Mouse (Mus musculus) hindbrain, embryonic 14.5 days (tissue): Measurements from ENCODE around the gene 2200002D01Rik. TPM values are rescaled to one million over a fixed set of nuclear protein-coding genes. Genes with fewer than 3 reads are reported as not detected.

Experiments used
- ATAC-seq: fragments of 200-750 bp; cut with Nextera tagmentation; 2 replicates; pipeline ENCODE4 v1.8.0; 2017; ENCODE audit warnings: moderate number of reproducible peaks, mild to moderate bottlenecking, moderate TSS enrichment, moderate library complexity; ENCODE audit not compliant: low FRiP score
- DNase-seq: peaks from one replicate; pipeline ENCODE4 v3.0.0-alpha.2; 2015; ENCODE audit warnings: low spot score
- H3K27ac ChIP-seq: fragments of 300-500 bp; sonication (generic); 2 replicates; pipeline ENCODE4 v1.5.1; 2014; ENCODE audit warnings: mild to moderate bottlenecking, moderate library complexity
- H3K27me3 ChIP-seq: fragments of 300-500 bp; sonication (generic); 2 replicates; pipeline ENCODE4 v1.6.1; 2014; ENCODE audit warnings: mild to moderate bottlenecking, low read length, mixed read lengths; ENCODE audit not compliant: control insufficient read depth, insufficient read depth
- H3K36me3 ChIP-seq: fragments of 300-500 bp; sonication (generic); replicated peaks from 2 replicates; pipeline ENCODE4 v1.6.1; 2014; ENCODE audit not compliant: control insufficient read depth, insufficient read depth
- H3K4me1 ChIP-seq: fragments of 300-500 bp; sonication (generic); replicated peaks from 2 replicates; pipeline ENCODE4 v1.6.1; 2014; ENCODE audit warnings: antibody characterized with exemption, low read length, mixed read lengths; ENCODE audit not compliant: control insufficient read depth, insufficient read depth
- H3K4me2 ChIP-seq: fragments of 300-500 bp; sonication (generic); replicated peaks from 2 replicates; pipeline ENCODE4 v1.6.1; 2014; ENCODE audit warnings: mild to moderate bottlenecking, moderate library complexity
- H3K4me3 ChIP-seq: fragments of 300-500 bp; sonication (generic); replicated peaks from 2 replicates; pipeline ENCODE4 v1.5.1; 2014; ENCODE audit warnings: mild to moderate bottlenecking, low read length
- H3K9ac ChIP-seq: fragments of 300-500 bp; sonication (generic); 2 replicates; pipeline ENCODE4 v1.6.1; 2014
- H3K9me3 ChIP-seq: fragments of 300-500 bp; sonication (generic); 2 replicates; pipeline ENCODE4 v1.6.1; 2016; ENCODE audit warnings: low read length; ENCODE audit not compliant: control insufficient read depth
- WGBS: fragments of 180-500 bp; shearing (Covaris S2); extraction: QIAGEN DNeasy Blood & Tissue Kit; methylation state at CpG from one replicate; pipeline ENCODE4 v1.1.7; 2014; 5-methylcytosine and 5-hydroxymethylcytosine counted together
- polyA plus RNA-seq: library from polyadenylated mRNA; unstranded; fragments of >200 nt; fragmentation: Nextera tagmentation; extraction: Ambion mirVana; gene quantifications from 2 replicates; pipeline ENCODE4 v1.2.1, GENCODE M21; 2014

Gene 2200002D01Rik
- polyA plus RNA-seq, 1 experiment from 2014 or later: 0.67 TPM

DNA sequence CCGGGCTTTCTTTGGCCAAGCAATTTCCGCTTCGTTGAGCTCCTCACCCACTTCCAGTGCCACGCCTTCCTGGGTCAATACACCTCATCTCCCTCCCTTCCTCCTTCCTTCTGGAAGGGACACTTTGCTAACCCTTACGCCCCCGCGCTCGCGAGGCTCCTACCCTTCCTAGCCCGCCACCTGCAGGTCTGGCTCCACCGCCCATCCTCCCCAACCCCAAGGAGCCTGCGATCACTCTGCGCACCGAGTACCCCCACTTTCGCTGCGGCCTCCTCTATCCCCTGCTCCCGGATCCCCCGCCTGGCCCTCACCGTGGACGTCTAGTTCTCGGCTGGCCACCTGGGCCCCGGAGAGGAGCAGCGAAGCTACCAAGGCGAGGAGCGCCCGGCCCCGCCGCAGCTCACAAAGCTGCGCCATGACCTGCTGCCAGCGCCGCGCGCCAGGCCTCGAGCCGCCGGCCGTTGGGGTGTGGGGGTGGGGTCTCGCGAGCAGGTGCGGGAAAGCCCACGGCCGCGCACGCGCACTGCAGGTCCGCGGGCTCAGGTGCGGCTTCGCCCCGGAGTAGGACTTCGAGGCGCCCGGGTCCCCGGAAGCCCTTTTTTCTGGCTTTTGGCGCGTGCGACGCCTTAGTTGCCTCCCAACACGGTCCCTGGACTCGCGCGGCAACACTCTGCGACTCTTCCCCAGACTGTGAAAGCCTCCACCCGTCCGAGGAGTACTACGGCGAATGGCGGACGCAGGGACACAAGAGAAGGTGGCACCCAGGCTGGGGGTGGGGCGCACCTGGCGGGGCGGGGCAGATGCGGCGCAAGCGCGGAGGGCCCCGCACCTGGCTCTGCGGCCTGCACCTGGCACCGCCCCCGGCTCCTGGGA, 33.2 kb upstream of the 2200002D01Rik start, which contains the start of gene Spint2:
TSS of gene Spint2 (minus strand) at position 712 of the 873 bp plus-strand sequence.
- H3K36me3 ChIP-seq: no peaks in the 10 kb centered on the region
- ATAC-seq: peak; percentile 81
- peaks cover 13% of the 10 kb centered on the region for H3K4me1 ChIP-seq
- no peaks in the 10 kb centered on the region for H3K9me3 ChIP-seq
- no peak within 1 kb of the TSS for H3K27ac ChIP-seq
- H3K9ac ChIP-seq: peak within 1 kb of the TSS; percentile 56
- H3K27me3 ChIP-seq: peaks cover 33% of the 10 kb centered on the region
- DNase-seq: peak; percentile 60
- WGBS: under 1% methylated on average over 79 of the region's 80 CpGs
- H3K4me3 ChIP-seq: peak within 1 kb of the TSS; percentile 44
- H3K4me2 ChIP-seq: peak within 1 kb of the TSS; percentile 94

DNA sequence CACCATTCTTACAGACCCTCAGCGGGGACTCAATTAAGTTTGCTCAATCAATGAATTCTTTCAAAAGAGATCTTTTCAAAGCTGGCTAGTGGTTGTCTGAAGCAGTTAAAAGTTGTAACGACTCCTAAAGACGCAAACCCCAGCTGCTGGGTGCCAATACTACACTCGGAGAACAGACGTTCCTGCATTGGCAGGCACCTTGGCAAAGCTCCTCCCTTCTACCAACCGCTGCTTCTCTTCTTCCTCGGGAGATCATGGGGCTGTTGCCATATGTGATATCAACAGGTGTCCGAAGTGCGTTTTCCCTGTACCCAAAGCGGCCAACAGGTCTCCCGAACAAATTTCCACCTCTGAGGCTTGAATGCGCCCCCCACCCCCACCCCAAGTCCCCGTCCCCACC, 32.5 kb upstream of the 2200002D01Rik start:
- no peak for DNase-seq
- no peak for ATAC-seq
- peak overlapping the region; percentile 56 for H3K9ac ChIP-seq

GRCm38 (mm10) chr7:29279924-29280323, 31.7 kb upstream of the 2200002D01Rik start:
- ATAC-seq: no peak
- Histone ChIP-seq H3K4me3 (no peak overlapping the region), H3K36me3 (no peaks in the 10 kb centered on the region), H3K9me3 (no peaks in the 10 kb centered on the region), H3K27ac (no peak overlapping the region), H3K4me1 (peaks cover 13% of the 10 kb centered on the region), H3K9ac (no peak overlapping the region), H3K27me3 (peaks cover 33% of the 10 kb centered on the region), H3K4me2 (0 out of 2 replicates have a peak overlapping the region, but pooled peaks have one; percentile 94)
- DNase-seq: no peak
- WGBS: 90% methylated on average over 8 of the region's 8 CpGs

More for the DNA sequence above, 32.5 kb upstream of the 2200002D01Rik start:
- no peaks in the 10 kb centered on the region for H3K9me3 ChIP-seq
- peaks cover 33% of the 10 kb centered on the region for H3K27me3 ChIP-seq
- peaks cover 13% of the 10 kb centered on the region for H3K4me1 ChIP-seq
- H3K4me2 ChIP-seq: peak overlapping the region; percentile 94
- H3K27ac ChIP-seq: no peak overlapping the region
- H3K36me3 ChIP-seq: no peaks in the 10 kb centered on the region
- peak overlapping the region; percentile 44 for H3K4me3 ChIP-seq
- 12% methylated on average over 13 of the region's 13 CpGs for WGBS

DNA sequence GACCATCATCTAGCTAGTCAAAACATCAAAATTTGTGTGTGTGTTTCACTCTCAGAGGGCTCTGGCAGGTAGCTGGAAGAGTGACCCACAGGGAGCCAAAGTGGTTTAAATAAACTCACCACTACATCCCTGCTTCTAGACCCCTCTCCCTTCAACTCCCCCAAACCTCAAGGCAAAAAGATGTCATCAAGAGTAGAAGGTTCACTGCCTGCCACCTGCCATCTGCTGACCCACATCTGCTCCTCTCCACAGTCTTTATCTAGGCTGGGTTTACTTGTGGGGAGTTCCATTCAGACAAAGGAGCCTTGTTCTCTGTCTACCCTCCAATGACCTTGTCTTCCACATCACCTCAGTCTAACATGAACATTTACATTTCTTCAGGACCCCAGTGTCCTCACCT, 31.0 kb upstream of the 2200002D01Rik start:
- no peaks in the 10 kb centered on the region for H3K36me3 ChIP-seq
- no peak for ATAC-seq
- no peak overlapping the region for H3K9ac ChIP-seq
- H3K4me1 ChIP-seq: peaks cover 13% of the 10 kb centered on the region
- no peak overlapping the region for H3K4me3 ChIP-seq
- H3K9me3 ChIP-seq: no peaks in the 10 kb centered on the region
- H3K4me2 ChIP-seq: no peak overlapping the region
- H3K27ac ChIP-seq: no peak overlapping the region
- peaks cover 33% of the 10 kb centered on the region for H3K27me3 ChIP-seq
- no peak for DNase-seq

DNA sequence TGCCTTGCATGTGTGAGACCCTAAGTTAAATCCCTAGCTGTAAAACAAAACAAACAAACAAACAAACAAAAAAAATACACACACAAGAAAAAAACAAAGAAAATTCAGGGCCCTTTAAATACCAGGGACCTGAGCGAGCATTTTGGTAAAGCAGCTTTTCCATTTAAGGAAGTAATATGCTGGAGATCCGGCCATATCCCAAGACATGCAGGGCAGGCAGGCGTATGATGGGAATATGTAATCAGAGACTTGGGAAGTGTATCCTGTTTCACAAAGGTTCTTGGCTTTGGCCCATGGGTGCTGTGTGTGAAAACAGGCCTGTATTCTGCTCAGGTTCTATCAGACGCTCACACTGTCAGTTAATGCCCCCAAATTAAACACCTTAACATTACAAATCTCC, 29.2 kb upstream of the 2200002D01Rik start:
- WGBS: 94% methylated on average over 4 of the region's 4 CpGs
- H3K4me1 ChIP-seq: peaks cover 13% of the 10 kb centered on the region

GRCm38 (mm10) chr7:29276715-29277114, 28.4 kb upstream of the 2200002D01Rik start:
- 84% methylated on average over 5 of the region's 5 CpGs for WGBS
- H3K4me3 ChIP-seq: no peak overlapping the region
- H3K4me1 ChIP-seq: peaks cover 7% of the 10 kb centered on the region
- H3K9ac ChIP-seq: no peak overlapping the region
- no peaks in the 10 kb centered on the region for H3K36me3 ChIP-seq
- DNase-seq: no peak
- no peaks in the 10 kb centered on the region for H3K9me3 ChIP-seq
- no peak for ATAC-seq
- H3K4me2 ChIP-seq: no peak overlapping the region
- peaks cover 20% of the 10 kb centered on the region for H3K27me3 ChIP-seq
- no peak overlapping the region for H3K27ac ChIP-seq

More for the DNA sequence above, 29.2 kb upstream of the 2200002D01Rik start:
- Histone ChIP-seq H3K36me3 (no peaks in the 10 kb centered on the region), H3K27ac (no peak overlapping the region), H3K4me3 (no peak overlapping the region), H3K27me3 (peaks cover 28% of the 10 kb centered on the region), H3K4me2 (no peak overlapping the region), H3K9me3 (no peaks in the 10 kb centered on the region), H3K9ac (no peak overlapping the region)
- DNase-seq: no peak
- no peak for ATAC-seq

DNA sequence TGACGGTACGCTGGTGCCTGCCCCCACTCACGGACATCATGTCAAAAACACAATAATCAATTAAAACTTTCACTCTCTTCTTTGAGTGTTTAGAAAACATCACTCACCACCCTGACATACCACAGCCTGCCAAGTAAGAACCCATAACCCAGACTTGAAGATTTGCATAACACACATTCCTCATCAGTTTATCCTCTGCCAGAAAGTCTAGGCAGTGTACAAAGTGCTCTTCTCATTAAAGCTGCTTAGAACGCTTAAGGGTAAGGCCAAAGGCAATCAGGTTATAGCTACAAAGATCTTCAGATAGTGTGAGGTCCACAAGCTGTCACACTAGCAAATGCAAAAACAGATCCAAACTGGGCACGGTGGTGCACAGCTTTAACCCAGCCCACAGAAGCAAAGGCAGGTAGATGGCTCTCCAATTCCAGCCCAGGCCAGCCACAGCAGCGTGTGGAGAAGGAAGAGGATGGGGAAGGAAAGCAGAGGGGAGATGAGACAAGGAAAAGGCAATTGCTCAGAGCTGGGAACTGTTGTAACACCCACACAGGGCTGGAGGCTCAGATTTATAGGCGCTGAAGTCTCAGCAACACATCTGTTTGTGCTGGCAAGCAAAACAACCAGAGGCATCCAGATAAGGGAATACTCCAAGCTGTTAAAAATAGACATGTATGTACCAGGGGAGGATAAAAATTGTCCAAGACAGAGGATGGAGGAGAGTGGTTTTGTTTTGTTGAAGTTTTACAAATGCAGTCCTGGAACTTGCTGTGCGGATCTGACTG, 23.6 kb upstream of the 2200002D01Rik start:
- Histone ChIP-seq H3K9me3 (no peaks in the 10 kb centered on the region), H3K9ac (no peak overlapping the region), H3K36me3 (no peaks in the 10 kb centered on the region), H3K4me3 (no peak overlapping the region), H3K27ac (no peak overlapping the region), H3K27me3 (no peaks in the 10 kb centered on the region), H3K4me1 (no peaks in the 10 kb centered on the region), H3K4me2 (no peak overlapping the region)
- 81% methylated on average over 8 of the region's 8 CpGs for WGBS
- no peak for ATAC-seq
- no peak for DNase-seq

GRCm38 (mm10) chr7:29270445-29270844, 22.2 kb upstream of the 2200002D01Rik start:
- H3K9me3 ChIP-seq: no peaks in the 10 kb centered on the region
- no peak for DNase-seq
- H3K27me3 ChIP-seq: no peaks in the 10 kb centered on the region
- H3K4me2 ChIP-seq: no peak overlapping the region
- 89% methylated on average over 4 of the region's 4 CpGs for WGBS
- H3K4me1 ChIP-seq: no peaks in the 10 kb centered on the region
- no peak overlapping the region for H3K27ac ChIP-seq
- H3K9ac ChIP-seq: no peak overlapping the region
- ATAC-seq: no peak
- no peak overlapping the region for H3K4me3 ChIP-seq
- H3K36me3 ChIP-seq: no peaks in the 10 kb centered on the region

DNA sequence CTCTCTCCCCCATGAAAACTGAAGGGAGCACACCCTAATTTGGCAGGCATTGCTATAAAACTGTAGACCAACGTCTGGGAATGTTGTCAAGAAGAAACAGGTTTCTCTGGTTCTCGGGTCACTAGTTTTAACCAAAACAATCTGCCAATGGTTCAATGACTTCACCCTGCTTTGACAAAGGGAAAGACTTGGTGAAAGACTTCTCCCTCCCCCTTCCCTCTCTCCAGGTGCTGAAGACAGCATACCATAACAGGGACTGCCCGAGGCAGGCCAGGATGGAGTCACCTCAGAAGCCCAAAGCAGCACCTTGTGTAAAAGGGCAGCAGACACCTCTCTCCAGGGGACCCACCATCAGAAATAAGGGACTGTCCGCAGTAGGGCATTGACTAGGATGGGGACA, 18.7 kb upstream of the 2200002D01Rik start:
- no peak for DNase-seq
- no peak overlapping the region for H3K4me2 ChIP-seq
- no peak overlapping the region for H3K27ac ChIP-seq
- H3K36me3 ChIP-seq: no peaks in the 10 kb centered on the region
- H3K27me3 ChIP-seq: no peaks in the 10 kb centered on the region
- no peak overlapping the region for H3K9ac ChIP-seq
- no peak for ATAC-seq
- H3K4me1 ChIP-seq: no peaks in the 10 kb centered on the region
- H3K4me3 ChIP-seq: no peak overlapping the region
- WGBS: 65% methylated on average over 4 of the region's 4 CpGs
- no peaks in the 10 kb centered on the region for H3K9me3 ChIP-seq
